Comparison of ENCODE assay signal across 20 mouse cellular contexts in the genomic region with DNA sequence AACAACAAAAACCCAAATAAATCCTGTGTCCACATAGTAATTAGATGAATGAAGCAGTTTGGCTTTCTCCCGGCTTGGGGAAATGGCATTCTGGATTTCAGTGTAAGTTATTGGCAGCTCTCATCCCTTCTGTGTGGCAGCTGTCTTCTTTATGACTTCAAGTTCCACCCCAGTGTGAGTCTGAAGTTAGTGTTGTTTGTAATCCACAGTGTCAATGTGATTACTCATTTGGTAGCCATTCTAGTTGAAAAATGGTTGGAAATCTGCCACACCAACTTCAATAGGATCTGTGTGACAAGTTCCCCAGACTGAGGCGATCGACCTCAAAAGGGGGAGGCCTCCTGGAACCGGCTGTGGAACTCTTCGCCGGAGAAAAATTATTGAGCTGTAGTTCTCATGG. TPM values are rescaled to one million over a fixed set of nuclear protein-coding genes. Genes with fewer than 3 reads are reported as not detected.
DNase-seq lines count a peak whose midpoint lies in the region; TF ChIP-seq lines count a peak whose summit lies in the region.
"Had no signal": no experiment of that assay in that cellular context is flagged by ENCODE, and none has a peak within 500 bp of the region (broad histone marks: within the 10 kb centered on the region; RNA-seq: fewer than 3 reads in every experiment).

No protein-coding gene starts in this region.

- H3K36me3 ChIP-seq in heart, embryonic 10.5 days: no peaks in the 10 kb centered on the region
- H3K36me3 ChIP-seq: G1E; hindbrain, embryonic 15.5 days; midbrain, embryonic 12.5 days had no signal

- H3K4me3 ChIP-seq in heart, embryonic 10.5 days: no peak overlapping the region
- H3K4me3 ChIP-seq: hindbrain, embryonic 15.5 days; midbrain, embryonic 12.5 days had no signal

- no peak for TF ChIP-seq POLR2A in brain, embryonic 14.5 days (IDR thresholded peaks at IDR 0.05; ENCODE audit: borderline replicate concordance, extremely low read depth, insufficient read depth, insufficient read length, poor library complexity, severe bottlenecking)

- TF ChIP-seq CTCF in brain, embryonic 14.5 days (IDR thresholded peaks at IDR 0.05; ENCODE audit: borderline replicate concordance, extremely low read depth, insufficient read depth, insufficient read length): no peak

- no peaks in the 10 kb centered on the region for H3K4me1 ChIP-seq in heart, embryonic 10.5 days
- H3K4me1 ChIP-seq: hindbrain, embryonic 15.5 days; midbrain, embryonic 12.5 days had no signal

- no peaks in the 10 kb centered on the region for H3K9me3 ChIP-seq in heart, embryonic 10.5 days
- H3K9me3 ChIP-seq: G1E; hindbrain, embryonic 15.5 days; midbrain, embryonic 12.5 days had no signal

- intact Hi-C loops in left cerebral cortex, postnatal 4 days (cut with DNase I): no loop called here
- intact Hi-C loops in left cerebral cortex, postnatal 36 days (cut with DNase I): loop anchor here (2.0 kb wide), 1 partner anchor 63 kb away; no protein-coding TSS in a partner anchor

- H3K27me3 ChIP-seq in heart, embryonic 10.5 days (ENCODE audit: insufficient read depth, poor library complexity, severe bottlenecking): no peaks in the 10 kb centered on the region
- H3K27me3 ChIP-seq: hindbrain, embryonic 15.5 days; midbrain, embryonic 12.5 days had no signal

- peak; percentile 88 for DNase-seq in heart, adult 11 months
- no peak for DNase-seq in heart, embryonic 10.5 days (ENCODE audit: low spot score)
- DNase-seq in left cerebral cortex, postnatal 4 days: peak; percentile 37
- no peak for DNase-seq in left cerebral cortex, postnatal 36 days (ENCODE audit: low spot score in 2 of 2)
- DNase-seq in Muller cell, postnatal 12 days (ENCODE audit: inconsistent ontology term): peak; percentile 95
- peak; percentile 76 for DNase-seq in brain, embryonic 14.5 days (ENCODE audit: low read depth)
- DNase-seq in yolk sac, embryonic 10.5 days (ENCODE audit: low spot score): no peak
- DNase-seq: adrenal gland, adult 8-10 months; cerebellum, adult 8-10 months; heart, adult 18-20 months; liver; lung, postnatal 4 days; right cerebral cortex, postnatal 14 days; thymus, adult 2 months had no signal

- WGBS in heart, embryonic 10.5 days: 83% methylated on average over 6 of the region's 6 CpGs

- no peak overlapping the region for H3K27ac ChIP-seq in heart, embryonic 10.5 days
- H3K27ac ChIP-seq: hindbrain, embryonic 15.5 days; midbrain, embryonic 12.5 days had no signal

RNA-seq across cellular contexts. Expression of a gene that starts 3.7 kb away (rescaled TPM):
- 0.10 TPM in 1 of 2 replicates, not detected in the other for polyA plus RNA-seq in heart, embryonic 10.5 days (2016; fragmentation: Nextera tagmentation; extraction: Ambion mirVana)
- not detected for total RNA-seq in left cerebral cortex, postnatal 4 days (2021)
- under 1 TPM; 0.12 to 0.16 TPM for total RNA-seq in left cerebral cortex, postnatal 36 days (2021)
- not detected in 2 replicates for polyA plus RNA-seq in brain, embryonic 14.5 days (2012; rRNA removed)
- total RNA-seq: G1E; layer of hippocampus, adult 18-20 months; left cerebral cortex, postnatal 10 days had no signal
- polyA plus RNA-seq: G1E; heart, postnatal 0 days; hindbrain, embryonic 15.5 days; midbrain, embryonic 12.5 days had no signal

RNA-seq across cellular contexts. Expression of a gene that starts 32.7 kb away (rescaled TPM):
- polyA plus RNA-seq in heart, embryonic 10.5 days (2016; fragmentation: Nextera tagmentation; extraction: Ambion mirVana): 14.8 and 18.3 TPM in 2 replicates
- 10 to 100 TPM; 12.7 to 13.7 TPM for total RNA-seq in left cerebral cortex, postnatal 4 days (2021)
- total RNA-seq in left cerebral cortex, postnatal 36 days (2021): 10 to 100 TPM; 12.7 to 15.3 TPM
- 23.2 and 24.2 TPM in 2 replicates for polyA plus RNA-seq in brain, embryonic 14.5 days (2012; rRNA removed)

RNA-seq across cellular contexts. Expression of a gene that starts 53.6 kb away (rescaled TPM):
- 20.3 and 21.1 TPM in 2 replicates for polyA plus RNA-seq in heart, embryonic 10.5 days (2016; fragmentation: Nextera tagmentation; extraction: Ambion mirVana)
- 10 to 100 TPM in 1 of 2 experiments, 1 to 10 TPM in 1; 8.1 to 11.3 TPM for total RNA-seq in left cerebral cortex, postnatal 4 days (2021)
- 10 to 100 TPM; 11.0 to 12.2 TPM for total RNA-seq in left cerebral cortex, postnatal 36 days (2021)
- polyA plus RNA-seq in brain, embryonic 14.5 days (2012; rRNA removed): 9.0 and 10.2 TPM in 2 replicates

RNA-seq across cellular contexts. Expression of a gene that starts 55.6 kb away (rescaled TPM):
- 214 and 261 TPM in 2 replicates for polyA plus RNA-seq in heart, embryonic 10.5 days (2016; fragmentation: Nextera tagmentation; extraction: Ambion mirVana)
- total RNA-seq in left cerebral cortex, postnatal 4 days (2021): 10 to 100 TPM; 80.5 to 91.2 TPM
- 10 to 100 TPM; 47.7 to 50.3 TPM for total RNA-seq in left cerebral cortex, postnatal 36 days (2021)
- polyA plus RNA-seq in brain, embryonic 14.5 days (2012; rRNA removed): 145 and 243 TPM in 2 replicates

Comparison
In these comparisons a context has a peak if more than half of its experiments do, and no peak if none do; other contexts are left out.
1. DNase-seq: peak in heart, adult 11 months (single experiment), left cerebral cortex, postnatal 4 days (single experiment), Muller cell, postnatal 12 days (single experiment) and brain, embryonic 14.5 days (single experiment); none in heart, embryonic 10.5 days (single experiment), left cerebral cortex, postnatal 36 days (0 of 2) and yolk sac, embryonic 10.5 days (single experiment).